Mouse (Mus musculus) lung, postnatal 0 days (tissue): ENCODE measurements around the gene Tmprss9.

ENCODE experiments used
- CTCF ChIP-seq: IDR thresholded peaks from 2 replicates; pipeline ENCODE4 v1.5.1; 2016; ENCODE audit warnings: antibody characterized with exemption, mild to moderate bottlenecking
- EP300 ChIP-seq: IDR thresholded peaks from 2 replicates; pipeline ENCODE4 v1.6.1; 2016; ENCODE audit warnings: antibody characterized with exemption, mild to moderate bottlenecking, control low read depth

GRCm38 (mm10) chr10:80821991-80822390 lies 49.7 kb upstream of the Tmprss9 start:
- no peak for TF ChIP-seq EP300
- TF ChIP-seq CTCF = peak; percentile 73
